Comparison of ENCODE assay signal across 30 mouse cellular contexts in the genomic region with DNA sequence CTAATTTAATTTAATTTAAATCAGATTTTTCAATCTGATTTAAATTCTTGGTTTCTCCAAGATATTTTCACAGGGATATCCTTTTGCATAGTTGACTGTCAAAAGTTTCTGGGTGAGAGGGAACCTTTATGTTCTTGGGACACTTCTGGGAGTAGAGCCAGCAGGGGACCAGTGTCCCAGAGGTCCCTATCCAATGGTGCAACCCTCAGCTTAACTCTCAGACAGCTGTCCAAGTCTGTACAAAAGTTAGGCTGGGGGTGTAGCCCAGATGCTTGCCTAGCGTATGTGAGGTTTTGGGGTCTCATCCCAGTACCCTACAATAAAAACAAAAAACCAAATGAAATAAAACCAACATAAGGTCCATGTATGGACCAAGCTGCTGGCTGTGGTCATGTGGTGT. TPM values are rescaled to one million over a fixed set of nuclear protein-coding genes. Genes with fewer than 3 reads are reported as not detected.
DNase-seq lines count a peak whose midpoint lies in the region; ATAC-seq and TF ChIP-seq lines count a peak whose summit lies in the region.
"Had no signal": no experiment of that assay in that cellular context is flagged by ENCODE, and none has a peak within 500 bp of the region (broad histone marks: within the 10 kb centered on the region; RNA-seq: fewer than 3 reads in every experiment).

No protein-coding gene starts in this region.

- H3K4me2 ChIP-seq in kidney, embryonic 15.5 days: no peak overlapping the region
- H3K4me2 ChIP-seq: heart, embryonic 12.5 days; hindbrain, embryonic 14.5 days; liver, embryonic 12.5 days; neural tube, embryonic 13.5 days had no signal

- DNase-seq in adrenal gland, postnatal 10 days: peak; percentile 71
- DNase-seq in adrenal gland, adult 18-20 months (ENCODE audit: low spot score in 2 of 2): no peak
- DNase-seq in kidney, adult 2 months: peak; percentile 10
- DNase-seq in 3T3-L1 (ENCODE audit: low read depth, low spot score): peak; percentile 16
- DNase-seq in lung, postnatal 10 days: peak; percentile 28
- DNase-seq in thymus, postnatal 25 days: no peak
- DNase-seq in layer of hippocampus, adult 9-10 months (ENCODE audit: low spot score): no peak
- DNase-seq: cerebellum, adult 9-11 months; gastrocnemius, postnatal 25 days; heart, postnatal 36 days; kidney, adult 18-20 months; kidney, postnatal 10 days; retina, postnatal 1 day; thymus, postnatal 14 days had no signal

- no peaks in the 10 kb centered on the region for H3K9me3 ChIP-seq in kidney, embryonic 15.5 days (replicated peaks)
- H3K9me3 ChIP-seq: limb, embryonic 10.5 days; liver, embryonic 12.5 days had no signal

- no peaks in the 10 kb centered on the region for H3K36me3 ChIP-seq in kidney, adult 2 months (ENCODE audit: control insufficient read depth, insufficient read depth, low read length)
- H3K36me3 ChIP-seq in kidney, embryonic 15.5 days: no peaks in the 10 kb centered on the region
- H3K36me3 ChIP-seq: embryonic facial prominence, embryonic 10.5 days; forebrain, embryonic 10.5 days; heart, embryonic 12.5 days; limb, embryonic 10.5 days; liver, embryonic 12.5 days; midbrain, embryonic 10.5 days; neural tube, embryonic 13.5 days had no signal

- ATAC-seq in kidney, embryonic 15.5 days (replicated peaks; ENCODE audit: low FRiP score): no peak
- ATAC-seq: CD4-positive, CD25-positive, alpha-beta regulatory T cell, adult 4 months; inflammation-experienced regulatory T-cells, adult 6 months; liver, embryonic 12.5 days; midbrain, embryonic 16.5 days had no signal

- H3K4me1 ChIP-seq in kidney, adult 2 months (ENCODE audit: control insufficient read depth, insufficient read depth, low read length): no peaks in the 10 kb centered on the region
- peaks cover 15% of the 10 kb centered on the region for H3K4me1 ChIP-seq in kidney, embryonic 15.5 days
- H3K4me1 ChIP-seq: liver, embryonic 12.5 days had no signal

- H3K9ac ChIP-seq in kidney, embryonic 15.5 days: no peak overlapping the region
- H3K9ac ChIP-seq: heart, embryonic 12.5 days; hindbrain, embryonic 14.5 days; liver, embryonic 12.5 days; neural tube, embryonic 13.5 days had no signal

- H3K4me3 ChIP-seq in kidney, adult 2 months (ENCODE audit: insufficient read depth, low read depth, low read length): no peak overlapping the region
- H3K4me3 ChIP-seq in kidney, embryonic 15.5 days (replicated peaks): no peak overlapping the region
- H3K4me3 ChIP-seq: embryonic facial prominence, embryonic 10.5 days; forebrain, embryonic 10.5 days; heart, embryonic 12.5 days; limb, embryonic 10.5 days; liver, embryonic 12.5 days; midbrain, embryonic 10.5 days; myocyte; neural tube, embryonic 13.5 days had no signal

- TF ChIP-seq CTCF in kidney, adult 2 months (conservative IDR thresholded peaks at IDR 0.05; ENCODE audit: insufficient read depth, insufficient read length, low read depth, low read length): no peak

- H3K27ac ChIP-seq in kidney, adult 2 months (ENCODE audit: insufficient read depth, low read depth, low read length): no peak overlapping the region
- H3K27ac ChIP-seq in kidney, embryonic 15.5 days: no peak overlapping the region
- H3K27ac ChIP-seq: hindbrain, embryonic 14.5 days; limb, embryonic 10.5 days; liver, embryonic 12.5 days; macrophage; midbrain, embryonic 10.5 days; neural tube, embryonic 13.5 days had no signal

- no peak for TF ChIP-seq POLR2A in kidney, adult 2 months (IDR thresholded peaks at IDR 0.05; ENCODE audit: low read depth, low read length)

- 97% methylated on average over 1 of the region's 1 CpGs for WGBS in kidney, adult 2 months
- WGBS in kidney, embryonic 15.5 days: 83% methylated on average over 1 of the region's 1 CpGs

- H3K27me3 ChIP-seq in kidney, adult 2 months (replicated peaks; ENCODE audit: control insufficient read depth, insufficient read depth, low read length): no peaks in the 10 kb centered on the region
- no peaks in the 10 kb centered on the region for H3K27me3 ChIP-seq in kidney, embryonic 15.5 days
- H3K27me3 ChIP-seq: heart, embryonic 12.5 days; neural tube, embryonic 13.5 days had no signal

RNA-seq across cellular contexts. Expression of gene Trarg1, which starts 28.5 kb away (rescaled TPM):
- total RNA-seq in adrenal gland, postnatal 10 days (2021): 10 to 100 TPM; 69.6 to 95.7 TPM
- 100 to 1,000 TPM in 1 of 2 experiments, 10 to 100 TPM in 1; 20.9 to 145 TPM for total RNA-seq in adrenal gland, adult 18-20 months (2021)
- 2.8 and 2.9 TPM in 2 replicates for polyA plus RNA-seq in kidney, adult 2 months (2012; rRNA removed)
- polyA plus RNA-seq in kidney, embryonic 15.5 days (2015; fragmentation: Nextera tagmentation; extraction: Ambion mirVana): 1.2 and 2.1 TPM in 2 replicates
- total RNA-seq: common myeloid progenitor, adult 5-6 weeks had no signal
- polyA plus RNA-seq: CD4-positive, CD25-positive, alpha-beta regulatory T cell, adult 4 months; heart, embryonic 12.5 days; liver, embryonic 12.5 days; macrophage had no signal

RNA-seq across cellular contexts. Expression of gene Bhlha9, which starts 35.8 kb away (rescaled TPM):
- under 1 TPM; 0.24 to 0.30 TPM for total RNA-seq in adrenal gland, postnatal 10 days (2021)
- not detected for total RNA-seq in adrenal gland, adult 18-20 months (2021)
- not detected in 2 replicates for polyA plus RNA-seq in kidney, adult 2 months (2012; rRNA removed)
- polyA plus RNA-seq in kidney, embryonic 15.5 days (2015; fragmentation: Nextera tagmentation; extraction: Ambion mirVana): 0.30 and 0.54 TPM in 2 replicates
- total RNA-seq: common myeloid progenitor, adult 5-6 weeks; gastrocnemius, postnatal 25 days; heart, postnatal 36 days had no signal
- polyA plus RNA-seq: CD4-positive, CD25-positive, alpha-beta regulatory T cell, adult 4 months; embryonic facial prominence, embryonic 10.5 days; forebrain, embryonic 10.5 days; inflammation-experienced regulatory T-cells, adult 6 months; liver, embryonic 12.5 days; macrophage; myocyte; stomach, embryonic 14.5 days had no signal

RNA-seq across cellular contexts. Expression of gene Gosr1, which starts 55.3 kb away (rescaled TPM):
- 10 to 100 TPM; 62.1 to 64.9 TPM for total RNA-seq in adrenal gland, postnatal 10 days (2021)
- total RNA-seq in adrenal gland, adult 18-20 months (2021): 10 to 100 TPM; 64.3 to 69.6 TPM
- 22.8 and 24.3 TPM in 2 replicates for polyA plus RNA-seq in kidney, adult 2 months (2012; rRNA removed)
- 26.3 and 31.9 TPM in 2 replicates for polyA plus RNA-seq in kidney, embryonic 15.5 days (2015; fragmentation: Nextera tagmentation; extraction: Ambion mirVana)

Comparison
In these comparisons a context has a peak if more than half of its experiments do, and no peak if none do; other contexts are left out.
1. DNase-seq: peak in adrenal gland, postnatal 10 days (single experiment), kidney, adult 2 months (single experiment), 3T3-L1 (single experiment) and lung, postnatal 10 days (single experiment); none in adrenal gland, adult 18-20 months (0 of 2), thymus, postnatal 25 days (single experiment) and layer of hippocampus, adult 9-10 months (single experiment).